Mouse (Mus musculus) stomach, embryonic 14.5 days (tissue): ENCODE data around the gene Hspa14. TPM values are rescaled to one million over a fixed set of nuclear protein-coding genes. Genes with fewer than 3 reads are reported as not detected.

Source experiments
- ATAC-seq: fragments of 200-750 bp; cut with Nextera tagmentation; 2 replicates; pipeline ENCODE4 v1.8.0; 2017; ENCODE audit warnings: low read depth, moderate TSS enrichment; ENCODE audit not compliant: insufficient number of reproducible peaks, insufficient read depth, low FRiP score
- H3K27ac ChIP-seq: fragments of 300-500 bp; sonication (generic); 2 replicates; pipeline ENCODE4 v1.5.1; 2014; ENCODE audit warnings: mild to moderate bottlenecking, low read length, moderate library complexity, mixed read lengths
- H3K27me3 ChIP-seq: fragments of 300-500 bp; sonication (generic); 2 replicates; pipeline ENCODE4 v1.6.1; 2014; ENCODE audit warnings: low read length, control low read depth, mixed read lengths; ENCODE audit not compliant: control insufficient read depth, insufficient read depth
- H3K36me3 ChIP-seq: fragments of 300-500 bp; sonication (generic); 2 replicates; pipeline ENCODE4 v1.6.1; 2014; ENCODE audit warnings: mild to moderate bottlenecking, control low read depth, low read length, moderate library complexity, mixed read lengths; ENCODE audit not compliant: control insufficient read depth, insufficient read depth
- H3K4me1 ChIP-seq: fragments of 300-500 bp; sonication (generic); 2 replicates; pipeline ENCODE4 v1.6.1; 2014; ENCODE audit warnings: low read length, control low read depth, mixed read lengths; ENCODE audit not compliant: control insufficient read depth, insufficient read depth
- H3K4me2 ChIP-seq: fragments of 300-500 bp; sonication (generic); replicated peaks from 2 replicates; pipeline ENCODE4 v1.6.1; 2014; ENCODE audit warnings: low read depth, low read length, control low read depth
- H3K4me3 ChIP-seq: fragments of 300-500 bp; sonication (generic); 2 replicates; pipeline ENCODE4 v1.5.1; 2014; ENCODE audit warnings: low read depth, low read length, control low read depth
- H3K9ac ChIP-seq: fragments of 300-500 bp; sonication (generic); replicated peaks from 2 replicates; pipeline ENCODE4 v1.6.1; 2014; ENCODE audit warnings: low read depth, mild to moderate bottlenecking, control low read depth, low read length, moderate library complexity, mixed read lengths
- H3K9me3 ChIP-seq: fragments of 300-500 bp; sonication (generic); 2 replicates; pipeline ENCODE4 v1.6.1; 2016; ENCODE audit warnings: low read depth, low read length, control low read depth; ENCODE audit not compliant: control insufficient read depth
- WGBS: fragments of 180-500 bp; shearing (Covaris S2); extraction: QIAGEN DNeasy Blood & Tissue Kit; methylation state at CpG from one replicate; pipeline ENCODE4 v1.1.7; 2014; 5-methylcytosine and 5-hydroxymethylcytosine counted together
- polyA plus RNA-seq: library from polyadenylated mRNA; unstranded; fragments of >200 nt; fragmentation: Nextera tagmentation; extraction: Ambion mirVana; gene quantifications from 2 replicates; pipeline ENCODE4 v1.2.1, GENCODE M21; 2014

Hspa14 gene
- 103 TPM in 2 replicates for polyA plus RNA-seq

DNA sequence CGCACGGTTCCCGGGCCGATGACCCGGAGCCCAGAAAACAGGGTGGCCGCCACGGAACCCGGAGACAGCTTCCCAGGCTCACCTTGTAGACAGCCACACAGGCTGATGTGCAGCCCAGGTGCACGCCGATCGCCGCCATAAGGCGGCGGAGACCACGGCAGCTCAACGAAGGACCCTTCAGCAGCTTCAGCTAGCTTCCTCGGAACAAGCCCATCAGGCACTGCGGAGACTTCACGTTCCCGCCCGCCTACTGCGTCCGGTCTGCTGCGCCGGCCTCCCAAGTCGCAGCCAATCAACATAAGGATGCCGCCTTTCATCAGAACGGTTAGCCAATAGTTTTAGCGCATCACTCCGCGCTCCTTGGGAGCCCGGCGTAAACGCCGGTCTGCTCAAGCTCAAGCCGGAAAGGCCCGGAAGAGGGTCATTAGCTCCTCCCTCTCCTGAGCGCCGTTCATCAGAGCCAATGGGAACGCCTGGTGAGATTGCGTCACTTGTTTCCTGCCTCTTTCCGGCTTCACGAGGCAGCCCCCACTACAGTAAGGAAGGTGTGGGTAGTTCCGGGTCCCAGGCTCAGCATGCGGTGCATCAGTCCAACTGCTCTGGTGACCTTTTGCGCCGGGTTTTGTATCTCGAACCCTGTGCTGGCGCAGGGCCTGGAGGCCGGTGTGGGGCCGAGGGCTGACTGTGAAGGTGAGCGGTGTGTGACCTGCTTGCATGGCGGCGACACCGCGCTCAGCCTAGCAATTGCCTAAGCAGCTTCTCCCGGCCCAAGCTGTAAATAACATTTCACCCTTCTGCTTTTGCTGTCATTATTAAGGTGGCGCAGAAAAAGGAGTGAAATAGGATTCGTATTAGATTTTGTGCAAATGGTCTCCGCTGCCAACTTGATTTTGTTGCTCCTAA is at the start of gene Hspa14, which contains the start of the genes Gm45902 and Cdnf:
Gene Hspa14, minus strand, starts transcription at position 263 of the 903 bp plus-strand sequence.
Gene Gm45902, minus strand, starts transcription at position 239 of the 903 bp plus-strand sequence.
Gene Cdnf, plus strand, starts transcription at position 479 of the 903 bp plus-strand sequence.
- ATAC-seq = peak; percentile 100
- under 1% methylated on average over 60 of the region's 60 CpGs for WGBS
- no peaks in the 10 kb centered on the region for H3K9me3 ChIP-seq

DNA sequence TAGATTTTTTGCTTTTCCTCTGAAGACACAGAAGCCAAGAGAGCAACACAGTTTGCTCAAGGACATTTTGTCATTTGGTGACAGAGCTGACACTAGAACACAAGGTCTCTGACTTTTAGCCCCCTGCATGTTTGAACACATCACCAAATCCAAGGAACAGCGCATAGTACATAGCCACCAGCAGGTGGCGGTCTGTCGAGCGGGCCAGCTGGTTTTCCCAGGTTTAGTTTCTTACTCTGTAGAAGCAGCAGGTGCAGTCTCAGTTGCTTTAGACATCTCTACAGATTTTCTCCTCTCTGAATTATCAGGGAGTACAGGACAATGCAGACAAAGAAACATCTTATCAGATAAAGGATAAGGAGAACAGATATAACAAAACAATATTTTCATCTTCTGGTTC is 34.0 kb upstream of the Hspa14 start:
- WGBS = 3% methylated on average over 4 of the region's 4 CpGs
- no peaks in the 10 kb centered on the region for H3K36me3 ChIP-seq
- no peak overlapping the region for H3K9ac ChIP-seq
- H3K27me3 ChIP-seq = no peaks in the 10 kb centered on the region
- no peaks in the 10 kb centered on the region for H3K9me3 ChIP-seq
- no peak overlapping the region for H3K4me2 ChIP-seq
- H3K27ac ChIP-seq = no peak overlapping the region
- no peak overlapping the region for H3K4me3 ChIP-seq
- peaks cover 3% of the 10 kb centered on the region; the same call in 1 of the 2 replicates for H3K4me1 ChIP-seq
- no peak for ATAC-seq

More for the DNA sequence above, at the start of gene Hspa14, which contains the start of the genes Gm45902 and Cdnf:
- Histone ChIP-seq H3K4me3 (peak within 1 kb of the TSS; percentile 80), H3K27ac (peak within 1 kb of the TSS; percentile 63), H3K4me2 (peak within 1 kb of the TSS; percentile 92), H3K36me3 (peaks cover 14% of the 10 kb centered on the region), H3K9ac (peak within 1 kb of the TSS; percentile 81), H3K4me1 (peaks cover 13% of the 10 kb centered on the region; the same call in 1 of the 2 replicates), H3K27me3 (no peaks in the 10 kb centered on the region)

DNA sequence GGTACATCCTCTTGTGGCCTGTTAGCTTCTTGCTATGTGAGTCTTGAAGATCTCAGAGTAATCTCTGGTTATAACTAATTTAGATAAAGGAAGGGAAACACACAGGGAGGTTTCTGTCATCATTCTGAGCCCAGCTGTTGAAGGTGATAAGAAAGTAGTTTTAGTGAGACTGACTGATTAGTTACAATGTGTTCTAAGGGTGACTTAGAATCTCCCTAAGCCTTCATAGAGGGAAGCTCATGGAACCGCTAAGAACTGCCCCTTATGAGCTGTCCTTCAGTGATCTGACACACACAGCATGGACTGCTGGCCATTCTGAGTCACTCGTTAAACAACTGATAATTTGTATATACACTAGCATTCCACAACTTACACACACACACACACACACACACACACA is 33.4 kb upstream of the Hspa14 start:
- H3K36me3 ChIP-seq = no peaks in the 10 kb centered on the region
- H3K4me1 ChIP-seq = peaks cover 3% of the 10 kb centered on the region; the same call in 1 of the 2 replicates
- no peak overlapping the region for H3K4me3 ChIP-seq
- H3K9ac ChIP-seq = no peak overlapping the region
- 56% methylated on average over 2 of the region's 2 CpGs for WGBS
- no peak for ATAC-seq
- H3K27me3 ChIP-seq = no peaks in the 10 kb centered on the region
- no peak overlapping the region for H3K4me2 ChIP-seq
- no peaks in the 10 kb centered on the region for H3K9me3 ChIP-seq
- H3K27ac ChIP-seq = no peak overlapping the region

DNA sequence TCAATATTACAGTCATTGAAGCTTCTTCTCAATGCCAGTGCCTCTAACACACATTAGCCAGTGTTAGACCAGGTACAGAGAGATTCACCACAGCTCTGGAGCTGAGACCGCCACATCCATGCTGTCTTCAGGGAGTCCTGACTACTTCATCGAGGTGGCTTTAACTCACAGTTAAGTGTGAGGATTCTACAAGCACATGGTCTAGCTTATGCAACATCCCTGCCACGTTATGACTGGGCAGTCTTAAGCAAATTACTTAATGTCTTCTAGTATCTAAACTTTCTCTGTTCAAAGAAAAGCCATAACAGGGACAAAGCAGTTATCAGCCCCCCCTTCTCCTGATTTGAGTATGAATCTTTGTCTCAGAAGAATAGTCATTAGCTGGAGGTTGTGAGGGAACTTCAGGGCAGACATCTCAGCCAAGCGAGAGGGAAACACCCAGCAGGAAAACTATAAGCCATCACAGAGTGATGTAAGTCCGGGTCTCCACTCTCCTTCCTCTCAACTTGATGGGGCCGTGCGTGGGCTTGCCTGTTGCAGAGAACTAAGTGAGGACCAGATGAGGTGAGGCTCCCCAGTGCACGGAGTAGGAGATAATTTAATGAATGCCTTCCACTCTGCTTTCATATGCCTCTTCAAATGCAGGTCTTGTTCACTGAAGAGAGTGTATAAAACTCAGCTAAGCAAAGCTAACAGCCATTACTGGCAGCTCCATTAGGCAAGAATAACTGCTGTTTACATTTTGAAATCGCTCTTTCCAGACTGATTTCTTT is 28.9 kb upstream of the Hspa14 start:
- H3K9ac ChIP-seq = no peak overlapping the region
- H3K9me3 ChIP-seq = no peaks in the 10 kb centered on the region
- H3K4me2 ChIP-seq = no peak overlapping the region
- H3K27me3 ChIP-seq = no peaks in the 10 kb centered on the region
- no peak overlapping the region for H3K4me3 ChIP-seq
- peak overlapping the region; percentile 34; the same call in 1 of the 2 replicates for H3K27ac ChIP-seq
- no peak; the same call in 1 of the 2 replicates for ATAC-seq
- no peaks in the 10 kb centered on the region for H3K36me3 ChIP-seq
- H3K4me1 ChIP-seq = peaks cover 3% of the 10 kb centered on the region; the same call in 1 of the 2 replicates
- 47% methylated on average over 9 of the region's 9 CpGs for WGBS

DNA sequence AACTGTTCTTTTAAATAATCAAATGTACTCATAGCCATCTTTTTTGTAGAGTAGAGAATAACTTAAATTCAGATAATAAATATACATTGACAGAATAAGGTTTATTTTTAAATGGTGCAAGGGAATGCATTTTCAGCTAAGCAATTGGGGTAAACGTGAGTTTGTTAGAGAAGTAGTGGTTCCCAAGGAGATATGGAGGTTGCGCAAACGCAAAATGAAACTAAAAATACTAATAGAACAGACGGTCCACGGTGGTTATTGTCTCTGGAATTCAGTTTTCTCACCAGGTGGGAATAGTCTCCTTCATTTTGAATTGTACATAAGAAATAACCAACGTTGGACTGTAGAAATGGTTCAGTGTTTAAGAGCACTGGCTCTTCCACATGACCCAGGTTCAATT is 13.7 kb upstream of the Hspa14 start:
- H3K4me1 ChIP-seq = no peaks in the 10 kb centered on the region
- no peaks in the 10 kb centered on the region for H3K36me3 ChIP-seq
- ATAC-seq = no peak
- no peaks in the 10 kb centered on the region for H3K27me3 ChIP-seq
- H3K9me3 ChIP-seq = no peaks in the 10 kb centered on the region
- H3K9ac ChIP-seq = no peak overlapping the region
- H3K27ac ChIP-seq = no peak overlapping the region
- no peak overlapping the region for H3K4me2 ChIP-seq
- 79% methylated on average over 6 of the region's 6 CpGs for WGBS
- H3K4me3 ChIP-seq = no peak overlapping the region

DNA sequence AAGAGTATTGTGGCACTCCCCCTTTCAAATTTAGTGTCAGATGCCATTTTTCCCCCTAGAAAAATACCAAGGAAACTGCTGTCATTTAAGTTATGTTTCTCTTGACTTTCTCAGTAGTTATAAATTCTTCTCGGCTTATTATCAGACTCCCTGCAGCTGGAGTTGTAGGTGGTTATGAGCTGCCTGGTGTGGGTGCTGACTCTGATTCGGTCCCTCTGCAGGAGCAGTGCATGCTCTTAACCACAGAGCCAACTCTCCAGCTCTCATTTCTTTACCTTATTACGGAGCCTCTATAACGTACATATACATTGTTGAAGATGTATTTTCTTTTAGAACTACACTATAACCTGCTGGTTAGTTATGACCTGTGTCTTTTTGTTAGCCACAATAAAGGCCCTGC is 9.9 kb upstream of the Hspa14 start:
- Histone ChIP-seq H3K36me3 (no peaks in the 10 kb centered on the region), H3K4me2 (no peak overlapping the region), H3K9me3 (no peaks in the 10 kb centered on the region), H3K27ac (no peak overlapping the region), H3K9ac (no peak overlapping the region), H3K4me3 (no peak overlapping the region), H3K4me1 (no peaks in the 10 kb centered on the region), H3K27me3 (no peaks in the 10 kb centered on the region)
- no peak for ATAC-seq
- 80% methylated on average over 4 of the region's 4 CpGs for WGBS

DNA sequence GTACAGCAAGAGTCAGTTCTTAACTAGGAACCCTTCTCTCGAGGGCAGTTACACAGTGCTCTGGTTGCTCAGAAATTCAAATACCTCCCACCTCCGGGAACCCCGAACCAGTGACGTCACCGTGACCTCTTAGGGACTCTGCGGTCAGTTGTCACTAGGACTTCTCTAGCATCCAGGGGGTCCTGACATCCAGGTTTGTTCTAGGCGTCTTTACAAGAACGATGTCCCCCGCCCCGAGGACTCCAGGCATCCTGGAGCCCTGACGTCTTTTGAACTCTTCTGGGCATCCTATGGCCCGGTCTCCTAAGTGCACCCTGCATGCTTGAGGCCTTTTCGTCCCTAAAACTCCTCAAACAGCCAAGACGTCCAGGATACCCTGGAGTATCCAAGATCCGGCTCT is 538 bp downstream of the Hspa14 start:
- H3K36me3 ChIP-seq = peaks cover 18% of the 10 kb centered on the region
- peak overlapping the region; percentile 80 for H3K4me3 ChIP-seq
- H3K4me2 ChIP-seq = peak overlapping the region; percentile 92
- peak overlapping the region; percentile 81 for H3K9ac ChIP-seq
- H3K27ac ChIP-seq = peak overlapping the region; percentile 53
- no peaks in the 10 kb centered on the region for H3K9me3 ChIP-seq
- H3K27me3 ChIP-seq = no peaks in the 10 kb centered on the region
- peaks cover 13% of the 10 kb centered on the region; the same call in 1 of the 2 replicates for H3K4me1 ChIP-seq
- under 1% methylated on average over 15 of the region's 15 CpGs for WGBS
- no peak for ATAC-seq

- WGBS = 95% methylated on average over 5 of the region's 5 CpGs
- peaks cover 55% of the 10 kb centered on the region for H3K36me3 ChIP-seq
Observed at GRCm38 (mm10) chr2:3500886-3501285, 11.7 kb downstream of the Hspa14 start.

More at GRCm38 (mm10) chr2:3500886-3501285, 11.7 kb downstream of the Hspa14 start:
- H3K27me3 ChIP-seq = no peaks in the 10 kb centered on the region
- H3K27ac ChIP-seq = no peak overlapping the region
- no peaks in the 10 kb centered on the region for H3K4me1 ChIP-seq
- H3K9ac ChIP-seq = no peak overlapping the region
- H3K4me2 ChIP-seq = no peak overlapping the region
- ATAC-seq = no peak
- H3K9me3 ChIP-seq = no peaks in the 10 kb centered on the region
- no peak overlapping the region for H3K4me3 ChIP-seq
